ENCODE assay signal across 26 mouse cellular contexts in genomic region chr6:115688589-115688988, GRCm38 (mm10).
"Had no signal": no experiment of that assay in that cellular context is flagged by ENCODE, and none has a peak within 500 bp of the region (broad histone marks: within the 10 kb centered on the region; RNA-seq: fewer than 3 reads in every experiment).

No protein-coding gene starts in this region.

- DNase-seq: gastrocnemius, postnatal 14 days; gastrocnemius, postnatal 36 days; heart, adult 11 months; heart, adult 2 months; heart, postnatal 14 days; heart, postnatal 36 days; kidney, adult 11 months; kidney, adult 2 months; kidney, adult 9 months; kidney, postnatal 14 days; kidney, postnatal 36 days; layer of hippocampus, adult 9-11 months; layer of hippocampus, postnatal 36 days; left cerebral cortex, postnatal 4 days had no signal

- H3K27ac ChIP-seq: heart, adult 2 months; heart, embryonic 13.5 days; heart, embryonic 15.5 days; hindbrain, embryonic 13.5 days; hindbrain, embryonic 15.5 days; hindbrain, postnatal 0 days; kidney, embryonic 15.5 days; kidney, postnatal 0 days; limb, embryonic 13.5 days; limb, embryonic 15.5 days had no signal

- H3K4me1 ChIP-seq: hindbrain, embryonic 13.5 days; hindbrain, embryonic 15.5 days; kidney, embryonic 15.5 days; limb, embryonic 13.5 days; limb, embryonic 15.5 days had no signal

- H3K4me3 ChIP-seq: heart, adult 2 months; heart, embryonic 13.5 days; heart, embryonic 15.5 days; hindbrain, embryonic 13.5 days; hindbrain, embryonic 15.5 days; kidney, embryonic 15.5 days; limb, embryonic 13.5 days; limb, embryonic 15.5 days had no signal

- H3K9ac ChIP-seq: heart, embryonic 13.5 days; heart, embryonic 15.5 days; hindbrain, embryonic 13.5 days; hindbrain, embryonic 15.5 days; kidney, embryonic 15.5 days; limb, embryonic 13.5 days; limb, embryonic 15.5 days had no signal

- H3K27me3 ChIP-seq: heart, embryonic 13.5 days; heart, embryonic 15.5 days; hindbrain, embryonic 13.5 days; hindbrain, embryonic 15.5 days; kidney, embryonic 15.5 days; limb, embryonic 13.5 days; limb, embryonic 15.5 days had no signal

- H3K36me3 ChIP-seq: heart, embryonic 13.5 days; heart, embryonic 15.5 days; hindbrain, embryonic 13.5 days; hindbrain, embryonic 15.5 days; kidney, embryonic 15.5 days; limb, embryonic 13.5 days; limb, embryonic 15.5 days had no signal

- H3K4me2 ChIP-seq: heart, embryonic 11.5 days; heart, embryonic 13.5 days; heart, embryonic 15.5 days; hindbrain, embryonic 13.5 days; hindbrain, embryonic 15.5 days; kidney, embryonic 15.5 days; limb, embryonic 13.5 days; limb, embryonic 15.5 days; liver, embryonic 11.5 days had no signal

- H3K9me3 ChIP-seq: hindbrain, embryonic 13.5 days; hindbrain, embryonic 15.5 days; kidney, embryonic 15.5 days; limb, embryonic 15.5 days had no signal

- ATAC-seq: hindbrain, postnatal 0 days; intestine, embryonic 16.5 days had no signal
